Mouse (Mus musculus): ENCODE measurements around the gene Shld2.
A peak's percentile ranks its signal among the peaks of the same experiment; 100 is the strongest.
"Not testable (repeated sequence)": the region's sequence is repeated elsewhere in the genome, so short reads cannot be mapped to it uniquely, and the experiment has no call there.

Gene Shld2

DNA sequence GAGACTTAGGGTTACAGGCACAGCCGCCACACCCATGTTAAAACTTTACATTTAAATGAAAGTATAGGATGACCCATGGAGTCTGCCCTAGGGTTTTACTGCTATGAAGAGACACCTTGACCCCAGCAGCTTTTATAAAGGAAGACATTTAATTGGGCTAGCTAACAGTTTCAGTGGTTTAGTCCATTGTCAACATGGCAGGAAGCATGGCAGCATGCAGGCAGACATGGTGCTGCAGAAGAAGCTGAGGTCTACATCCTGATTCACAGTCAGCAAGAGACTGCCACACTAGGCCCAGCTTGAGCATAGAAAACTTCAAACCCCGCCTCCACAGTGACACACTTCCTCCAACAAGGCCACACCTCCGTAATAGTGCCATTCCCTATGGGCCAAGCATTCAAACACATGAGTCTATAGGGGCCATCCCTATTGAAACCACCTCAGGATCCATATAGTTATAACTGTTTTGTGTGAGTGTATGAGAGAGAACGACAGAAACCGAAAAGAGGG is 13.3 kb upstream of the Shld2 start:
- DNase-seq (ENCODE audit: low spot score in 2 of 2): no peak

DNA sequence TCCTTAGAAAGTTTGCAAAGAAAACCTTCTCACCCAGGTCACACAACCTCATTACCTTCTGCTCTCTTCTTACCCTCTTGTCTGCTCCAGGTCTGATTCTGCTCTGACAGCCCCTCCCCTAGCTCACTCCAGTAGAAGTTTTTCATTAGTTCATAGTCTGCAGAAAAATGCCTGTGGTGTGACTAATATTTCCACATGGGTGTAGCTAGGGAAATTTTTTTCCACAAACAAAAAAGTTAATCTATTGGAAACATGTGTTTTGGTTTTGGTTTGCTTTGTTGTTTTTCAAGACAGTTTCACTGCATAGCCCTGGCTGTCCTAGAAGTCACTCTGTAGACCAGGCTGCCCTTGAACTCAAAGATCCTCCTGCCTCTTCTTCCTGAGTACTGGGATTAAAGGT is 7.8 kb upstream of the Shld2 start:
- DNase-seq (ENCODE audit: low spot score in 2 of 2): no peak

DNA sequence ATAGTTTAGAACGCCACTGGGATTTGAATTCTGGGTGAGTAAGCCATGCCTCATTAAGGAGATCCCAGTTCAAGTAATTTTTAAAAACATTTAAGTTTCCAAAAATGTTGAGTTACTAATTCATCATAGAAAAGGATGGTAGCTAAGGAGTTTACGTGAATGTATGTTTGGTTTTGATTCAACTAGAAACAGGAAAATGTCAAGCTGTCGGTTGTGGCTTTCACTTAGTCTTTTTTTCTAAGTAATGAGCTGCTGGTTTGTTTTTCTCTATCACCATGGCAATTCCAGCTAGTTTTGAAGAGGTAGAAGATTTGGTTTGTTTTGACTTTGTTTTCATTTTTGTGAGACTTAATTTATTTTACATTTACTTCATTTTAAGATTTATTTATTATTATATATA is 7.1 kb upstream of the Shld2 start:
- DNase-seq (ENCODE audit: low spot score in 2 of 2): no peak

DNA sequence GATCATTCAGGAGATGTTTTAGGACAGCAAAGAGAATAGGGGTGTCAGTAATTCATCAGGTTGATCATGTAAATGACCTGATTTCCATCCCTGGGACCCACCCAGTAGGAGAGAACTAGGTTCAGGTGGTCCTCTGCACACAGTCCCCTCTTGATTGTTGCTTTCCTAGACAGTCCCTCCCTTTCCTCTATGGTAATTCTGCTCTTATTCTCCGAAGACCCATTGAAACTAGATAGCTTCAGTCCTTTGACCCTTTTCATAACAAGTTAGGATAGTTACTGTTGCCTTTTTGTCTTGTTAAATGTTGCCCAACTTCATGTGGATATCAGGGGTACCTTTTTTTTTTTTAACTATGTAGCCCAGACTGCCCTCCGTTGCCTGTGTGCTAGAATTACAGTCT is 6.1 kb upstream of the Shld2 start:
- DNase-seq (ENCODE audit: low spot score in 2 of 2): no peak

DNA sequence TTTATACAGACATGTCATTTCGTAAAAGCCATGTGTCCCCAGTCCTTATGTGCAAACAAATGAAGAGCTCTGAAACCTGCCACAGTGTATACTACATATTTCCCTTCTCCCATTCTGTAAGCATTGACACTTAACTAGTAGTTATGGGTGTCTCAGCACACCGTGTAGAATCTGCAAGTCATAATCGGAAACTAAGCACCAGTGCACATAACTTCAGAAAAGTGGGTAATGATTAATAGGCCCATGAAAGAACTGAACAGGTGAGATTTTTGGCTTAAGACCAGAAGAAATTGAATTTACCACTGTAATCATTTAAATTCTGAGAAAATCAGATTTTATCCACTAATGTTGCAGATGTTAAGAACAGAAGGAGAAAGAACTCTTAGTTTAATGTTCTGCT is 4.5 kb upstream of the Shld2 start:
- DNase-seq (ENCODE audit: low spot score in 2 of 2): no peak

DNA sequence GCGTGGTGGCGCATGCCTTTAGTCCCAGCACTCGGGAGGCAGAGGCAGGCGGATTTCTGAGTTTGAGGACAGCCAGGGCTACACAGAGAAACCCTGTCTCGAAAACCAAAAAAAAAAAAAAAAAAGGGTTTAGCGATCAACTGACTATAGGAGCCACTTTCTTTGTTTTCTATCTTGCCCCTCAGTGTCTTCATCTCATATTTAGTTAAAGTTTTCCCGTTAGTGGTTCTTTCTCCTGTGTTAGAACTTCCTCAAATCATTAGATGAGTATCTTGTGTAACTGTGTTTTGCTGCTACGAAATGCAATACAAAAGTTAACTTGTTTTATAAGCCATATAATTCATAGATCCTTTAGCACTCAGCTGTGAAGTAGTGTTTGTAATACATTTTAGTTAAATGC is 4.1 kb upstream of the Shld2 start:
- not testable (repeated sequence) for DNase-seq (ENCODE audit: low spot score in 2 of 2)

DNA sequence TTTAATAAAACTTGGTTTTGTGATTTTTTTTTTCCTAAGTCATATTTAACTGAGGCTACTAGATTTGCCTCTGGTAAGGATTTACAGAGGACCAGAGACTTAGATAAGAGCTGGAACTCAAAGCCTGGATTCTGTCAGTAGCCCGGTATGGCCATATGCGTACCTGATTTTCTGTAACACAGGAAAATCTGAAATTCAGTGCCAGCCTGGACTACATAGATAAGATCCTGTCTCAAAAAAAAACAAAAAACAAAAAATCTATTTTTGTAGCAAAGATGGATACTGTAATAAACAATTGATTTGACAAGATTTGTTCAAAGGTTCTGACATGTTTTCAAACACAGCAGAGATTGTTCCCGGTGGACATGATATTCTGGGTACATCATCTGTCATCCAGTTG is 3.3 kb upstream of the Shld2 start:
- DNase-seq (ENCODE audit: low spot score in 2 of 2): no peak

DNA sequence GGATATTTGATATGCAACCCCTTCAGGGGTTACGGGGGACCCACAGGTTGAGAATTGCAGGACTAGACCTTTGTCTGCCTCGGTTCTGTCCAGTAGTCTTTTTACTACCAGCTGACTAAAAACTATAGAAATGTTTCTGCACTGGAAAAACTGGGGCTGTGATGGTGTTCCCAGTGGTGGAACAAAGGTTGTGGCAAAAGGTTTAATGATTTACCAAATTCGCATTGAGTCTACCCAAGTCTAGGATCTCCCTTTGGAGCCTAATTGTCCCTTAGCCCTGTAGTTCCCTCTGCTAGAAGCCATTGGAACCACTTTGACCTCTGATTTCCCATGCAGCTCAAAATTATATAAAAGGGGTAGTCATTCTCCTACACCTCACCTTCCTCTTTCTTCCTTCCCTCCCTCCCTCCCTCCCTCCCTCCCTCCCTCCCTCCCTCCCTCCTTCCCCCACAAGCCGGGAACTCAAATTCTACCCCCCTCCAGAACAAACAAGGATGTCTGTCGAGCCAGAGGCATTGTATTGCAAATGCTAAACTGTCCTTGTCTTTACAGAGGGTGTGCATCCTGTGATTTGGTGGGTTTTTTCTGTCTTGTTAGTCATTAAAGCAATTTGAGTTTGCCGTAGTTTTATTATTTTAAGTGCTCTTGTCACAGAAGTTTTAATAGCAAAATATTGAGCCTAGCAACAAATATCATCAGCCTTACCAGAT is 2.2 kb upstream of the Shld2 start:
- no peak for DNase-seq (ENCODE audit: low spot score in 2 of 2)

DNA sequence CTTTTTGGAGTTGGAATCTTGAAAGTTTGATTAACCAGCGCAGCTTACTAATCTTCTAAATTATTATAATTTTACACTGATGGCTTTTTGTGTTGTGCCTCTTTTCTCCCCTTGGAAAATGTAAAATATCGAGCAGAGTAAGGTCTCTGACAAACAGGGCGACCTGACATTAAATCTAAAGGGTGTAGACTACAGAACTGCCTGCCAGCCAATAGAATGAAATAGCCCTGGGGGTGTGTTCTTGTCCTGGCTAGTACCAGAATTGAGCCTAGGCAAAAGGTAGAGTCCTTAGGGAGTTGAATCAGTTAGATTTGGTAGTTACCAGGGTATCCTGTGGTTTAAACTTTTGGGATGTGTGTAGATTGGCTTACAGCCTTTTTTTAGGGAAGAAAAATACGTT is 1.4 kb upstream of the Shld2 start:
- DNase-seq (ENCODE audit: low spot score in 2 of 2): no peak

DNA sequence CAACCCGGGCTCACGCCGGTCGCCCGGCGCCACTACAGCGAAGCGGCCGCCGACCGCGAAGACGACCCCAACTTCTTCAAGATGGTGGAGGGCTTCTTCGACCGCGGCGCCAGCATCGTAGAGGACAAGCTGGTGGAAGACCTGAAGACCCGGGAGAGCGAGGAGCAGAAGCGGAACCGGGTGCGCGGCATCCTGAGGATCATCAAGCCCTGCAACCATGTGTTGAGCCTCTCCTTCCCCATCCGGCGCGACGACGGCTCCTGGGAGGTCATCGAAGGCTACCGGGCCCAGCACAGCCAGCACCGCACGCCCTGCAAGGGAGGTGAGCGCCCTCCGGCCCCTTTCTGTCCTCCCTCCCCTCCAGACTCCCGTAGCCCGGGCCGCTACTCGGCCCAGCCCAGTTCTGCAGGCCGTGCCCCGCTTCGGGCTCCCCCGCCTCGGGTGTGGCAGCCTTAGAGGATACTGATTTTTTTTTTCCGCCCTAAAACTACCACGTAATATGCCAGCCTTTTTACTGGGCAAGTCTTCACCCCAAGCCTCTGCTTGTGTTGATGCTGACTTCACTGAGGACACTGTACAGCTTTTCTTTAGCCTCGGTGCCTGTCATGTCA is 833 bp upstream of the Shld2 start:
- DNase-seq (ENCODE audit: low spot score in 2 of 2): peak; percentile 50 to 67

DNA sequence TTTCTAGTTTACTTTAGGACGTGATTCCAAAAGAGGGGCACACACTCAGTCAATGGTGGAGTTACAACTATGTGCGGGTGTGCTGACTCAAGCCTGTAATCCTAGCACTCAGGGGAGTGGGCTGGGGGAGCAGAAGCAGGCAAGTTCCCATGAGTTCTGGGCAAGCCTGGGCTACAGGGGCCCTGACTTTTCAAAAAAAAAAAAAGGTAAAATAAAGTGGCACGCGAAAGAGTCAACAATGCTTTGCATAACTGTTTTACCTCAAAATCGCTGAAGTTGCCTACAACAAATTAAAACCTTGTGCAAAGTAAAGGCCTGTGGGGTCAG is 423 bp downstream of the Shld2 start:
- DNase-seq (ENCODE audit: low spot score in 2 of 2): no peak

DNA sequence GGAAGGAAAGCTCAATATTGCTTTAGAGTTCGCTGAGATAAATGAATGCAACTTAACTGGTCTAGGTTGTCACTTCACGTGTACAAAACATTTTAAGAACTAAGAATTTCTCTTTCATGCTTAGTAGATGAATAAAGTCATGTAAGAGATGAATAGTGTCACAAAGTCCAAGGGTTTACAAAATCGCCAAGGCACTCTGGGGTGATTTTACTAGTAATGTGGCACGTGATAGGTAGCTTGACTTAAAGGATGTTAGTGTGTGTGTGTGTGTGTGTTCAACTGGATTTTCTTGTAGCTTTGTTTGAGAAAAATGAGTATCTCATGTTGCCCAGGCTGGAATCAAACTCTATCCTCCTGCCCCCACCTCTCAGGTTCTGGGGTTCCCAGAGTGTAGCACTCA is 1.0 kb downstream of the Shld2 start:
- no peak for DNase-seq (ENCODE audit: low spot score in 2 of 2)

DNA sequence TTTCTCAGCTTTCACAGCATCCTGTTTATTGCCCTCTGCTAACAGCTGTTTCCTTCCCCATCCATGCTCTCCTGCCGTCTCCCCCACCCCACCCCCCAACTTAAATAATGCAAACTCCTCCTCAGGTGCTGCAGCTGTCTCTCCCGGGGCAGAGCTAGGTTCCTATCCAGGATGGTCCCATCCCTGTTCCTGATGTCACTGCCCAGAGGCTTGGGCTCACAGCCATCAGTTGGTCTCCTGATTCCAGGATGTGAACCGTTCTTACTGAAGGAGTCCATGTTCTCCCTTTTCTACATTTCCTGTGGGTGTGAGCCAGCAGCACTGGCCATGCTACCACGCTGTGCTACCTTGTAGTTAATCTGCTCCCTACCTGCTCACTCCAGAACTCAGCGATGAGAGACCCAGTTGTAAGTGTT is 7.0 kb downstream of the Shld2 start:
- DNase-seq (ENCODE audit: low spot score in 2 of 2): no peak

DNA sequence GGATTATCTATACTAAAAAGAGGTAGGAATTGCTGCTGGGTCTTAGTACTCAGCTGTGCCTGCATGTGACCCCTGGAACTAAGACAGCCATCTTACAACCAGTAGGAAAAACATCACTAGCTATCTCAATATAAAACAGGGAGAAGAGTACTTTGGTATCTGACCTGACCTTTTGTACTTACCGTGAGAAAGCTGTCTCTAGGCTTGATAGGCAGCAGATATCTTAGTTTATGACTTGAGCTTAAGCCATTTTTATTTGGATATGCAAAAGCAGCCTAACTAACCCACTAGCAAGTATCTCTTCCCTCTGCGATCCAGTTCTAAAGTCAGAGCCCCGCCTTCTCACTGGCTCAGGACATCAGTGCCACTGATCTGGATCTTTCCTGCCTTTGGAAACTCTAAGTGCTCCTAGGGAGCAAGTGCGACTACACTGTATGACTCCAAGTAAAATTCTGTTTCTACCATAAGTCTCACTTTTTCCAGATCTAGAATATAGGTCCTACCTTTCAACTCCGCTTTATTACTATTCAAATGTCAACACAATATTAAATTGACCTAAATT is 7.5 kb downstream of the Shld2 start:
- DNase-seq (ENCODE audit: low spot score in 2 of 2): no peak

DNA sequence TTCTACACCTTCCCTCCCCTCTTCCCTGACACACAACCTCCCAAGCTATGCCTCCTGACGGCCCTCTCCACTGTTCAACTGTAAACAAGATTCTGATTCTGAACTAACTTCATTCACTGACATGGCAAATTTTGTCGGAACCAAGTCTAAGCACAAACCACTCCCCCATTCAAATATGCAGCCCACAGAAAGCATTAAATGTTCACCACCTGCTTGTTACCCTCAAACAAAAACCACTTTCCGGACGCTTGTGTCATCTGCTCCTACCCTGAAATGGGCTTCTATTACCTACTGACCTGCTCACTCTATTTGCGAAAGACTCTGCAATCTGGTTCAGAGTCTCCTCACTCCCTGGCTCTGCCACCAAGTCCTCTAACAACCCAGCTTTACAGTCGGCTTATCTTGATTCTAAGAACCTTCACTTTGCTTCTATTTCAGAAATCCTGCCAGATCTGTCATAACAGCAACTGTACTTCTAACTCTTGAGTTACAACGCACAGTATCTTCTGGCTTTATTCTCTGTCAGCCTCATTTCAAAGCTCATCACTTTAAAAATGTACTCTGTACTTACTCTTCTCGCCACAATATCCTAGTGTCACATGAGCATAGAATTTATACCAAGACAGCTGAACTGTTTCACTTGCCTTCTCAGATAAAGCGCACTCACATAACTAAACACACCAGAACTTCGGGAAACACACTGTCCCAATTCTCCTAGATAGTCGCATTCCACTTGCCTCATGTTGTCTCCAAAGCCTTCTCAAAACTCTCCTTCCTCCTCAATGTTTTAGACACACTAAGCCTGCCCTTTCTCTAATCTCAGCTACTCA is 11.2 kb downstream of the Shld2 start:
- DNase-seq (ENCODE audit: low spot score in 2 of 2): no peak

DNA sequence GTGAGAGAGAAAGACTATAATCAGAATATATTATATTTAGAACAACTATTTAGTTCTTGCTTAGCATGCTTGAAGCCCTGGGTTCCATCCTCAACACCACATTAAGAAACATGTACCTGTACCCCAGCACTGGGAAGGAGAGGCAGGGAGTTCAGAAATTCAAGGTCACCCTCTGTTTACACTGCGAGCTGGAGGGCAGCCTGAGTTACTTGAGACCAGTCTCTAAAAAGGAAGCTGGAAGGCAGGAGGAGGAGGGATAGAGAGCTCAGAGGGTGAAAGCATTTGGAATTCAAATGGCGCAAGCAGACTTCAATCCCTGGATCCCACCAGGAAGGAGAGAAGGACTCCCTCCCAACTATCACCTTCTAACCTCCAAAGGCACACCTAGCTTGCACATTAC is 12.7 kb downstream of the Shld2 start:
- no peak for DNase-seq (ENCODE audit: low spot score in 2 of 2)

DNA sequence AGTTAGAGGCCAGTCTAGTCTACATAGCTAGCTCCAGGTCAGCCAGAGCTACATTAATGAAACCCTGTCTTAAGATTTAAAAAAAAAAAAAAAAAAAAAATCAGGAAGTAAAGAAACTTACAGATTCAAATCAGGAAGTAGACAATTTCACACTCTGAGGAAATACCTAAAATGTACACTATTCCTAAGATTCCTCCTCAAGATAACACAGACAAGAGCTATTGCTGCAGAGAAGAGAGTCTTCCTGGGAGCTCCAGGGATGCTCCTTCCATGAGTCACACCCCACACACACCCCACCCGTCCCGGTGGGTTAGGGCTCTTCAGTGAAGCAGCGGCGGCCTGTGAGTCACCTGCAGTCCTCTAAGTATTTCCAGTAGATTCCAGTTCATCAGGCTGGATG is 13.3 kb downstream of the Shld2 start:
- no peak for DNase-seq (ENCODE audit: low spot score in 2 of 2)

DNA sequence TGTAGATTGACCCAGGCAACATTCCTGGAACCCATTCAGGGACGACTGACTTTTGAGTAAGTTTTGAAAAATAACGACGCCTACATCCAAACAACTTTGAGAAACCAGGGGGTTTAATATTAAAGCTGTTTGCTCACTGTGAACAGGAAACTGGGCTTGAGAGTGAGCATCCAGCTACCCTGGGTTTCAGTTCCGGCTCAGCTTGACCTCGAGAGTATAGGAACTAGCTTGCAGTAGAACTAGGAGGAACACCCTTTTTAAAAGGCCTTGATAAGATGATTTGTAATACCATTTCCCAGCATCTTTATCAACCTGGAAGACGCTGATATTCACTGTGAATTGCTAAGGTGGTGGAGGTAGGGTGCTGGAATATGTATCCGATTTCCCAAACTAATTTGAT is 13.9 kb downstream of the Shld2 start:
- no peak for DNase-seq (ENCODE audit: low spot score in 2 of 2)

DNA sequence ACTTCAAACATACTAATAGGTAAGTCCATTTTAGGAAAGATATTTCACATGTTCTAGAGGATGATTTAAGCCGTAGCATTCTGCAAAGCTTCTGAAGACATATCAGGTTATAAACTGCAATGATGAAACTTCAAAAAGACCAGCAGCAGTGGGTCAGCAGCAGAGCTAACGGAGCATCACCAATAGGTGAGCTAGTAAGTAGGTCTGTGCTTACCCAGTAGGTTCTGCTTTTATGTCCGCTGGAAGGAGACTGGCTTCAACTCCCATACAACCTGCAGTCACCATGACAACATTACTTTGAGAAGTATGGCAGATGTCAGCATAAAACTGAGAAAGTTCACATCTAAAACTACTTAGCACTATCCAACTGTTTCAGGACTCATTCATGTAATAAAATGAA is 16.7 kb downstream of the Shld2 start:
- DNase-seq (ENCODE audit: low spot score in 2 of 2): no peak

DNA sequence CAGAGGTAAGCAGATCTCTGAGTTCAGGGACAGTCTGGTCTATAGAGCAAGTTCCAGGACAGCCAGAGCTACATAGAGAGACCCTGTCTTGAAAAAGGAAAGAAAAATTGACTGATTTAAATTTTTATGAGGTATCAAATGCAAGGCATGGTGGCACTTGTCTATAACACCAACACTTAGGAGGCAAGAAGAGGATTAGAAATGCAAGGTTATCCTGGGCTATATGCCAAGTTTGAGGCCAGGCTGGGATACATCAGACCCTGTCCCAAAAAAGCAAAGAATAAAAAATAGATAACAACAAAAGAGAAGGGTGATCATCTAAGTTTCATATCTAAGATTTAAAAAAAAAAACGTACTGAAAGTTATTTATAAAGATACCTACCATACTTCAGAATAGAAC is 20.1 kb downstream of the Shld2 start:
- DNase-seq (ENCODE audit: low spot score in 2 of 2): no peak

DNA sequence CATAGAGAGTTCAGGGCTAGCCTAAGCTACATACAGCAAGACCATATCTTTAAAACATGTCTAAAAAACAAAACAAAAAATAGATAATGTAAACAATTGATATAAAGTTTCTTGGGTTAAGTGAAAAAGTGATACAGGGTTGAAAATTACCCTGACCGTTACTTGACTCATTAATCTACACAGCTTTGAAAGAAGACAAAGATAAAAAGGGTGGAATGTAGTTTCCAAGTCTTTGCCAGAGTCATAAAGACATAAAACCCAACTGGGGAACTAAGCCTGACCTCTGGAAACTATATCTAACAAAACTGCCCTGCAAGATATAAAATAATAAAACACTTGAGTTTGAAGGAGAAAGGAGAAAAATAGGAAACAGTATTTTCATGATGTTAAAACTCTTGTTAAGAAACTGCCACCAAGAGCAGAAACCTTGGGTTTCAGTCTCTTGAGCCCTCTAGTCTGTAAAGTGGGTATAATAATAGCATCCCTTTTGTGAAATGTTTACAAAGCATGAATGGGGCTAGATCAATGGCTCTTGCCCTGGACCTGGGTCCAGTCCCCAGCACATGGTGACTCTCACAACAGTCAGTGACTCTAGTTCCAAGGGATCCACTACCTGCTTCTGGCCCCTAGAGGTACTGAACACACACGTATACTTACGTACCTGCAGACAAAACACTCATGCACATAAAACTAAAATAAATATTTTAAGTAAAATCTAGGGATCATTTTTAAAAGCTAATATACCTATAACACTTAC is 20.9 kb downstream of the Shld2 start:
- no peak for DNase-seq (ENCODE audit: low spot score in 2 of 2)

DNA sequence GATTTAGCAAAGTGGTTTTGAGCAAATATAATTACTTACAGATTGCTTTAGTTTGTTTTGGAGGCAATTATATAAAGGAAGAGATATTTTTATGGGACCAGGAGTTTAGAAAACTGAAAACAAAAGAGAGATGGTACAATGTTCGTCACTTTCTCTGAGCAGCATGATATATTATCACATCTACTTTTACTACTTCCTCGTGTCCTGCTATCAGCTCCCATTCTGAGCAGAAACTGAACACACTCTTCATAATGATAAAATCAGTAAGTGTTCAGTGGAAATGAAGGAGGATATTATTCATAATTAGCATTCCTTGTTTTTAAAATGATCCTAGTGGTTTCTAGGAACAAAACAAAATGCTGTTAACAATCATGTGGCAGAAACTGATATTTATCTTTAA is 21.9 kb downstream of the Shld2 start:
- DNase-seq (ENCODE audit: low spot score in 2 of 2): no peak
